Mouse (Mus musculus) retina, postnatal 1 day (tissue): ENCODE results near the gene Gm42742.
A peak's percentile ranks its signal among the peaks of the same experiment; 100 is the strongest.

Experiments
- DNase-seq: peaks from one replicate; pipeline ENCODE4 v3.0.0-alpha.2; 2012

Gene Gm42742

DNA sequence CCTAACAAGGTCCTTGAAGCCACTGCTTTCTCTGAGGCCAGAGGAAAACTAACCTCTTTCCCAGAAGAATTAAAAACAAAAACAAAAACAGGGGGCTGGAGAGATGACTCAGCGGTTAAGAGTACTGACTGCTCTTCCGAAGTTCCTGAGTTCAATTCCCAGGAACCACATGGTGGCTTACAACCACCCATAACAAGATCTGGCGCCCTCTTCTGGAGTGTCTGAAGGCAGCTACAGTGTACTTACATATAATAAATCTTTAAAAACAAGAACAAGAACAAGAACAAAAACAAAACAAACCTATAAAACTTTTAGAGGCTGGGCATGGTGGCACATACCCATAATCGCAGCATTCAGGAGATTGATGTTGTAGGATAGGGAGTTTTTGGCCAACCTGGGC lies 24.4 kb downstream of the Gm42742 start:
- no peak for DNase-seq

GRCm38 (mm10) chr7:126988816-126989215 lies 32.1 kb downstream of the Gm42742 start:
- no peak for DNase-seq

DNA sequence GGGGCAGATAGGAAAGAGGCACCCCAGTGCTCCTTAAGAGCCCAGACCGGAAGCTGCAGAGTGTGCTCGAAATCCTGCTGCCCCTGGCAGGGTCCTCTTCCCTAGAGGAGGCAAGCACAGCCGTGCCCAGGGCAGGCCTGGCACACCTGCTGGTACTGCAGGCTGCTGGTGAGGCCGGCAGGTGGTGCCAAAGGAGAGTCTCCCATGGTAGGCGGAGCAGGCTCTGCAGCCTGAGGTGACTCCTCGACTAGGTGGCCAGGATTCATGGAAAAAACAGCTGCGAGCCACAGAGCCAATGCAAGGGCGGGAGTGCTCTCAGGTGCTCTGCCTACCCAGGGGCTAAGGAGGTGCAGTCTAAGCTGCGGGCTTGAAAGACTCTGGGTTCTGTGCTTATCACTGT lies 34.6 kb downstream of the Gm42742 start:
- peak; percentile 48 for DNase-seq

DNA sequence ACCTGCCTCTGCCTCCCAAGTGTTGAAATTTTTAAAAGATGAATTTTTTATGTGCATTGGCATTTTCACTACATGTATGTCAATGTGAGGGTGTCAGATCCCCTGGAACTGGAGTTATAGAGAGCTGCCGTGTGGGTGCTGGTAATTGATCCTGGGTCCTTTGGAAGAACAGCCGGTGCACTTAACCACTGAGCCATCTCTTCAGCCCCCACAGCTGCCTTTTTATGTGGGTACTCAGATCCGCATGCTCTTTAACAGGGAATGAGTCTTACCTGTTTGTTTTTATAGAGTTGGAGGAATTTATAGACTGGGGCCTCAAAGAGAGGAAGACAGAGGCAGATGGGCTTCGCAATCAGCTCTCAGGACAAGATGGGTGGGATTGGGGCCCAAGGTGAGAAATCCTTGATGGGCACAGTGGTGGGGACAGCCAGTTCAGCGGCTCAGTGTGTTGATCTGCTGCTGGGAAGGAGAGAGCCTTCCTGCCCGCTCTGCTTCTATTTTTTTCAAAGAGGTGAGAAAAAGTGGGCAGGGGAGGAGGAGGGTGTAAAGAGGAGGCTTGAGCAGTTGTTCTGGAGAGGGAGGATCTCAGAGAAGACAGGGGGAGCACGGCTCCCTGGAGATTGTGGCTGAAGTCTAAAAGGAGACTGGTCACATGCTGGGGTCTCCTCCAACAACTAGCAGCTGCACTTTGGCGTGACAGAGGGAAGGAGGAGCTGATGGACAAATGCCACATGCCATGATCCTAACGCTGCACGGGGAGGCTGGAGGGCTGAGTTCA lies 36.0 kb downstream of the Gm42742 start:
- no peak for DNase-seq

DNA sequence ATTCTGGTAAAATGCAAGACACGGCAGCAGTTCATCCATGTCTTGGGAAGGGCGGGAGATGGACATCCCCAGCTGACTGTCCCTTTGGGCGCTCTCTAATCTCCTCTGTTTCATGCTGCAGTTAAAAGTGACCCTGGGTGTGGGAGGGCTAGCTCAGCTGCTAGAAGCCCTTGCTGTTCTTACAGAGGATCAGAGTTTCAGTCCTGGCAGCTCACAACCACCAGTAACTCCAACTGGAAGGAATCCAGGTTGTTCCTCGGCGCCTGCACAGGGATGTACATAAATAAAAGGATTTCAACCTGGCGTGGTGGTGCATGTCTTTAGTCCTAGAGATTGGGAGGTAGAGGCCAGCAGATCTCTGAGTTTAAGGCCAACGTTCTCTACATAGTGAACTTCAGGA lies 37.8 kb downstream of the Gm42742 start:
- no peak for DNase-seq

DNA sequence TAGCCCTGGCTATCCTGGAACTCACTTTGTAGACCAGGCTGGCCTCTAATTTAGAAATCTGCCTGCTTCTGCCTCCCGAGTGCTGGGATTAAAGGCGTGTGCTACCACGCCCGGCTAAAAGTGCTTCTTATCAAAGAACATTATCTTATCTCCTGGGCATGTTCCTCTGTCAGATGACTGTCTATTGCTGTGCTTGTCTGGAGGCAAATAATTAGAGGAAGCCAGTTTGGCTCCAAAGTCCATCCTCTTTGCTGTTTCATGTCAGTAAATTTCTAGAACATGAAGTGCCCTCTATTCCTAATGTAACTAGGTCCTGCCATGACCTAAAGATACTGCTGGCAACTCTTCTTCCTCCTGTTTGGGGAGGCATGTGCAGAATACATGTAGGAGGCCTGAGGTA lies 38.8 kb downstream of the Gm42742 start:
- no peak for DNase-seq

GRCm38 (mm10) chr7:126981601-126982000 lies 39.3 kb downstream of the Gm42742 start:
- DNase-seq, result no peak

GRCm38 (mm10) chr7:126978841-126979240 lies 42.1 kb downstream of the Gm42742 start:
- DNase-seq, result no peak

DNA sequence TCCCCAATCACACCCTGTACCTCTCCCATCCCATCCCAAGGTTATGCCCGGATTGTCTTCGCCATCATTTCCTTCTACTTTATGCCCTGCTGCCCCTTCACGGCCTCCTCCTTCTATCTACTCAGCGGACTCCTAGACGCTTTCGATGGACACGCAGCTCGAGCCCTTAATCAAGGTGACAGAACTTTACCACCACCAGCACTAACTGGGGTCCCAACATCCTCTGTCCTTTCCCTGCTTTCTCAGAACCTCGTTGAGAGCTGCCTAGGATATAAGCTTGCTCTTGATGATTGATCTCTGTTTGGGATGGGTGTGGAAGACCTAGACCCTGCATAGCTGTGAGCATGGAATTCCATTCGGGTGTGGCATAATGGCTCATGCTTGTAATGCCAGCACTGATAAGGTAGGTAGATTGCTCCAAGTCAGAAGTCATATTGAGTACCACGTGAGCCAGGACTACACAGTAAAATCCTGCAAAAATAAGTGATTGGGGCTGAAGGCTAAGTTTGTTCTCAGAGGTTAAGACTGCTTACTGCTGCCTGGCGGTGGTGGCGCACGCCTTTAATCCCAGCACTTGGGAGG lies 43.9 kb downstream of the Gm42742 start:
- DNase-seq, result peak; percentile 15

DNA sequence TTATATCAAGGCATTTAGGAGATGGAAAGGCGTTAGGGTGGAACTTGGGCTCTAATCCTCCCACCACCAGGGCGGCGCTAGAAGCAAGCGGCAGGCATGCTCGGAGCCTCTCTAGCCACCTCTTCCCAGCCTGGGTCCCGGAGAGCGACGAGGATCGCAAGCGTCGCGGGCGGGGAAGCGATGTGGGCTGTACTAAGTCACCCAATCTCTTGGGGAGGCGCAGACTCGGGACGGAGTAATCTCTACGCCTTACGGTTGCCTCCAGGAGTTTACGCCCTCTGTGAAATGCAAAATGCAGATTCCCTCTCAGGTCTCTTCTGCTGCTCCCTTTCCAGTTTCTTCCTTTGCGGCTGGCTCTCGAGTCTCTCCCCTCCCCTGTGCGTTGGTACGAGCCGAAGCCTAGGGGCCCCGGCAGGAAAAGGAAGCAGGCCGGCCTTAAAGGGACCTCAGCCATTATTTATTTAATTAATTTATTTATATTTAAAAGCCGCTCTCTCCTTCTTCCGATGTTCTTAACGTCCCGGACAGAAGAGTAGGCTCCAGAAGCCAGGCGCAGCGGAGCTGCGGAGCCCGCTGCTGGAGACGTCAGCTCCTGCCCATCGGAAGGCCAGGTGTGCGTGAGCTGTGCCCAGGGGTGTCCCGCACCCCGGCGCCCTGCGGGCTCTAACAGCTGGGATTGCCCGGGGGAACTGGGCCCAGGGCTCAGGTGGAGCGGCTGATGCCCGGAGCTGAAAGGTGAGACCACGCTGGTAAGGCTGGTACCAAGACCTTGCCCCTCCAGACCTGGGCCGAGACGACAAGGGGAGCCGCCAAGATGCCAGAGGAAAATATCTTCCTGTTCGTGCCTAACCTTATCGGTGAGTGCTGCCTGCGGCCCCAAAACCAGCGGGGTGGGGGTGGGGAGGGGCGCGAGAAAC lies 44.7 kb downstream of the Gm42742 start, which contains the start of gene Cdiptos:
Gene Cdiptos, minus strand, starts transcription at position 149 of the 917 bp plus-strand sequence.
- peak; percentile 98 for DNase-seq

DNA sequence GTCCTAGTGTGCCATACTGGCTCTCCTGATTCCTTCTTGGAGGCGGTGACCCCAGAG lies 45.2 kb downstream of the Gm42742 start, which contains the start of gene Cdipt:
Gene Cdipt, plus strand, starts transcription at position 22 of the 57 bp plus-strand sequence.
- DNase-seq, result no peak

DNA sequence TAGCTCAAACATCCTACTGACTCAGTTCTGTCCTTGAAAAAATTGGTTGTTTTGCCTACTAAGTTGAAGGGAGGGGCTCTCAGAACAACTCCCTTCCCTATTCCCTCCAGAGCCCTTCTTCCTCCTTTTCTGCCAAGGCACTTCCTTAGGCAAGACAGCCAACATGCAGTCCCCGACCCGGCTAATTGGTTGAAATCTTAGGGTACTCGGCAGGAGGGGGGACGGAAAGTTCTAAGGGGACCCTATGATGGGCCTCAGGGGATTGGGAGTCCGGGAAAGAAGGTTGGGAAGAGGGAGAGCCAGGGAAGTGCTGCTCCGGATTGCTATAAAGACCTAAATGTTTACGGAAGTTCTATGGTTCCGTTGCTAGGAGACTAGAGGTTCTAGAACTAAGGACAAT lies 45.4 kb downstream of the Gm42742 start:
- no peak for DNase-seq

DNA sequence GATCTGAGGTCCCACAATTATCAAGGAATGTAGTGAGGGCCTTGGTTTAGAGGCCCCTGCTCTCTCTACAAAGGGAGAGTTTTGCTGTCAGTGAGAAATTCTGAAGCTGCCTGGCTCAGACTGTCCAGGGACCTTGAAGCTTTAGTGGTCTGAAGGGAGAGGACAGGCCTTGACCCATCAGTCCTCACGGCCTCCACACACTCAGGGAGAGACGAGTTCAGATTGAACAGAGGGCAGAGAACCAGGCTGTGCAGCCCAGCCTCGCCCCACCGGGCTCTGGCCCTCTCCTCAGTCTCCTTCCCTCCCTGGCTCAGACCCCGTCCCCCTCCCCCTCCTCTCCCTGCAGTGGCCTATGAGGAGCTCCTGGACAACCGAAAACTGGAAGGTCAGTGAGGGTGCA lies 53.5 kb downstream of the Gm42742 start:
- no peak for DNase-seq

GRCm38 (mm10) chr7:126965568-126965967 lies 55.3 kb downstream of the Gm42742 start:
- no peak for DNase-seq
